Mouse (Mus musculus): ENCODE results near the gene Srp9.

DNA sequence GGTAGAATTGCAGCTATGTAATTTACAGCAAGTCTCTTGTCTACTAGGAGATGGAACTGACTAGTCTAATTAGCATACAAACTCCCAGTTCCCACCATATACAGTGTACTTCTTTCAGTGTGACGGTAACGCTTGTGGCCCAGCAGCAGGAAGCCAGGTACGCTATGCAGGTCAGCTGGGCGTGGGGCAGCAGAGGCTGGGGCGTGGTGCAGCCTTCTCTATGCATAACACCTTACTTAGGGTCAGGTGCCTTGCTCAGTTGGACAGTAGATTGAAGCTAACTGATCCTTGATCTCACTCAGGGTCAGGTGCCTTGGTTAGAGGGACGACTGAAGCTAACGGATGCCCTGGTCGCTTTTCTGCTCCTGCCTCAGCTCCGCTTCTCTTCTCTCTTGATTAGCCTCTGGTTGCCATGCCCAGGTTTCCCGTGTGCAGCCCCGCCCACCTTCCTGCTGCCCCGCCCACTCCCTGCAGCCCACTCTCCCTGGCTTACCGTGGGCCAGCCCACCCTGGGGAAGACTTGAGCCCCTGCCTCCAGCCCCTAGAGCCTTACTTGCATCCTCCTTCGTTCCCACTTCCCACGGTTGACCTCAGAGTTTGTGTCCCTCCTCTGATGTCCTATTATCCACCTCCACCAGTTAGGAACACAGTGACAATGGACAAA lies 29.9 kb upstream of the Srp9 start:
- TF ChIP-seq CTCF (conservative IDR thresholded peaks at IDR 0.05; ENCODE audit: low read length) (no peak), NANOG (IDR thresholded peaks at IDR 0.05; ENCODE audit: borderline replicate concordance, low read length) (no peak)
